Mouse (Mus musculus) cerebellum, adult 2 months (tissue): ENCODE data around the gene Adipoq. TPM values are rescaled to one million over a fixed set of nuclear protein-coding genes. Genes with fewer than 3 reads are reported as not detected.

Experiments used
- DNase-seq, 2 experiments: peaks; one replicate each; pipeline ENCODE4 v3.0.0; 2021
- H3K27ac ChIP-seq: fragments of 200-500 bp; 2 replicates; pipeline ENCODE4 v1.5.1; 2012; ENCODE audit warnings: low read length, control low read depth, inconsistent platforms; ENCODE audit not compliant: insufficient read depth
- H3K27me3 ChIP-seq: fragments of 200-500 bp; 2 replicates; pipeline ENCODE4 v1.6.1; 2012; ENCODE audit warnings: inconsistent platforms, mild to moderate bottlenecking, low read length, moderate library complexity; ENCODE audit not compliant: control insufficient read depth, insufficient read depth
- H3K4me1 ChIP-seq: fragments of 200-500 bp; 2 replicates; pipeline ENCODE4 v1.6.1; 2011; ENCODE audit warnings: low read length; ENCODE audit not compliant: control insufficient read depth, insufficient read depth
- H3K4me3 ChIP-seq: fragments of 200-500 bp; replicated peaks from 2 replicates; pipeline ENCODE3; 2011; ENCODE audit warnings: mild to moderate bottlenecking, low read depth, low read length, control low read depth; ENCODE audit not compliant: insufficient read depth
- CTCF ChIP-seq: fragments of 200-500 bp; IDR thresholded peaks from 2 replicates; pipeline ENCODE4 v1.5.1; 2011; ENCODE audit warnings: low read depth, mild to moderate bottlenecking, control low read depth, low read length, moderate library complexity, borderline replicate concordance; ENCODE audit not compliant: insufficient read depth
- POLR2A ChIP-seq: fragments of 200-500 bp; IDR thresholded peaks from 2 replicates; pipeline ENCODE4 v1.6.1; 2011; ENCODE audit warnings: low read length, control low read depth, borderline replicate concordance; ENCODE audit not compliant: insufficient read depth
- WGBS: fragments of 180-500 bp; shearing (Covaris S2); methylation state at CpG from one replicate; pipeline ENCODE4 v1.1.7; 2018; 5-methylcytosine and 5-hydroxymethylcytosine counted together
- polyA plus RNA-seq: library from polyadenylated mRNA; depleted of rRNA; stranded (reverse); fragments of >200 nt; gene quantifications from 2 replicates; pipeline ENCODE4 v1.2.3, GENCODE M21; 2012

The Adipoq gene
- polyA plus RNA-seq, 1 experiment, result 0.33 TPM

GRCm38 (mm10) chr16:23140911-23141310, 5.4 kb upstream of the Adipoq start:
- DNase-seq, result no peak
- Histone ChIP-seq H3K4me1 (no peaks in the 10 kb centered on the region), H3K27ac (no peak overlapping the region), H3K4me3 (no peak overlapping the region), H3K27me3 (no peaks in the 10 kb centered on the region)
- 97% methylated on average over 3 of the region's 3 CpGs for WGBS
- TF ChIP-seq CTCF, result no peak
- no peak for TF ChIP-seq POLR2A

GRCm38 (mm10) chr16:23144326-23144725, 2.0 kb upstream of the Adipoq start:
- TF ChIP-seq POLR2A (no peak), CTCF (no peak)
- H3K27ac ChIP-seq, result no peak overlapping the region
- H3K4me3 ChIP-seq, result no peak overlapping the region
- no peak for DNase-seq
- no peaks in the 10 kb centered on the region for H3K4me1 ChIP-seq
- no peaks in the 10 kb centered on the region for H3K27me3 ChIP-seq
- WGBS, result 86% methylated on average over 7 of the region's 7 CpGs

DNA sequence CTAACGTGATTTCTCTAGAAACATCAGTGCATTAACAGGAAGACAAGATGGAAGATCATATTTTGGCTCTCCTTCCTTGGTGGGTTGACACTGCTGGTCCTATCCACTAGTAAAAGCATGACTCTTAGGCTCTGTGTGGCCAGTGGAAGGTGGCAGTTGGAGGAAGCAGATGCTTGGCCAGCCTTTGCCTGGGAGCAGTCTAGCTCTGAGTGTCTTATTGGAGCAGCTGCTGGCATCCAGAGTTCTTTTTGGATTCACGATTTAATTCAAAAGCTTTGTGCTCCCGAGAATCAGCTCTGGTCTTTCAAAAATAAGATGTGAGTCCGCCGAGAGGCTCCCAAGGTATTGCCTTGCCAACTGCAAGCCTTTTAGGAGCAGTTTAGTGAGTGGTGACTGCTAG, 1.1 kb upstream of the Adipoq start:
- TF ChIP-seq POLR2A, result no peak
- no peak overlapping the region for H3K4me3 ChIP-seq
- H3K27me3 ChIP-seq, result no peaks in the 10 kb centered on the region
- WGBS, result 37% methylated on average over 5 of the region's 5 CpGs
- no peak overlapping the region for H3K27ac ChIP-seq
- no peaks in the 10 kb centered on the region for H3K4me1 ChIP-seq
- DNase-seq, result no peak

DNA sequence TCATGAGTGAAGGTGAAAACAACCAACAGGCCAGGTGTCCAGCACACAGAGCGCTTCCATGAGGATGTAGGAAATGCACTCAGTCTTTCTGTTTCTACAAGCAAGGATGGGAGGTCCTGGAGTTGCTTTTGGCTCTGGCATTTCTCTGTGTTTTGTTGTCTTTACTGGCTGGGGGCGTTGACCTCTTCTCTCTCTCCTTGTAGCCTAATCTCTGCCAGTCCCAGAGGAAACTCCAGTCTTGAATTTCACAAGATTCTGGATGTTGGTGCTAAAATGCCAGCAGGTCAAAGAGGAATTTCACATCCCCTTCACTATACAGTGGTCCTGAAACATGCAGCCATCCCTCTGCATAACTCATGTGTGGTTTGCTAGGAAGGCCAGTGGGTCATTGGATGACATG, 2.6 kb downstream of the Adipoq start:
- H3K4me1 ChIP-seq, result no peaks in the 10 kb centered on the region
- WGBS, result 92% methylated on average over 2 of the region's 2 CpGs
- no peak for DNase-seq
- no peak overlapping the region for H3K4me3 ChIP-seq
- TF ChIP-seq CTCF (no peak), POLR2A (no peak)
- H3K27me3 ChIP-seq, result no peaks in the 10 kb centered on the region
- H3K27ac ChIP-seq, result no peak overlapping the region

- 84% methylated on average over 8 of the region's 8 CpGs for WGBS
- H3K27me3 ChIP-seq, result no peaks in the 10 kb centered on the region
- no peaks in the 10 kb centered on the region for H3K4me1 ChIP-seq
- H3K4me3 ChIP-seq, result no peak overlapping the region
- H3K27ac ChIP-seq, result no peak overlapping the region
- no peak for TF ChIP-seq CTCF
- TF ChIP-seq POLR2A, result no peak
- DNase-seq, result no peak
Measured at GRCm38 (mm10) chr16:23149396-23149795, 3.1 kb downstream of the Adipoq start.

DNA sequence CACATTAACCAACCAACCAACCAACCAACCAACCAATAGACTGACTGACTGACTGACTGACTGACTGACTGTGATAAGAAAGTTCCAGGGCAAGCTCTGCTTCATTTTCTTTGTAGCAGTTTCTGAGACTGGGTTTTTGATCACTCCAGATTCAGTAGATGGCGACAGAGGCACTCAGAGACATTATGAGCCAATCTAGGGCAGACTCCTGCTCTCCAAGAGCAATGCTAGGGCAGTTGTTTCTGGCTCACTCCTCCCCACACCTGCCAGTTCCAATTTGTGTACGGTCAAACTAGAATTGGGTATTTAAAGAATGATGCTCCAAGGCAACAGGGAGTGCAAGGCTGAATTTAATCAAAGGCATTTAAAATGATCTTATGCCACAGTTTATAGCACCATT, 5.1 kb downstream of the Adipoq start:
- DNase-seq, result peak in 1 of 2 experiments; percentile 33

DNA sequence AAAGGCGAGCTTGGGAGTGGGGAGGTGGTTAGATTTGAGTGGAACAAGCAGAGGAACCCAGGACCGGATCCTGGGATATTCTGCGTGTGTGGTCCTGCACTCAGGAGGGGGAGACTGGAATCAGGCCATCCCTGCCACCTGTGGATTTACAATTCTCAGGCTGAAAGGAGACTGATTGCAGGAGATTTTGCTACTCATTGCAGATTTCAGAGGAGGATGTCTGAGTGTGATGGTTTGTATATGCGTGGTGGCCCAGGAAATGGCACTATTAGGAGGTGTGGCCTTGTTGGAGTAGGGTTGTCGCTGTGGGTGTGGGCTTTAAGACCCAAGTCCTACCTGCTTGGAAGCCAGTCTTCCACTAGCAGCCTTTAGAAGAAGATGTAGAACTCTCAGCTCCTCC, 7.9 kb downstream of the Adipoq start:
- no peak overlapping the region for H3K4me3 ChIP-seq
- H3K4me1 ChIP-seq, result no peaks in the 10 kb centered on the region
- no peak for TF ChIP-seq POLR2A
- TF ChIP-seq CTCF, result no peak
- no peaks in the 10 kb centered on the region for H3K27me3 ChIP-seq
- WGBS, result 57% methylated on average over 5 of the region's 5 CpGs
- no peak overlapping the region for H3K27ac ChIP-seq
- no peak for DNase-seq

More for the DNA sequence above, 5.1 kb downstream of the Adipoq start:
- peak; percentile 20; the same call in 1 of the 2 replicates for TF ChIP-seq CTCF
- TF ChIP-seq POLR2A, result no peak
- no peak overlapping the region for H3K27ac ChIP-seq
- H3K4me1 ChIP-seq, result no peaks in the 10 kb centered on the region
- H3K27me3 ChIP-seq, result no peaks in the 10 kb centered on the region
- WGBS, result 1% methylated on average over 2 of the region's 2 CpGs
- H3K4me3 ChIP-seq, result no peak overlapping the region

DNA sequence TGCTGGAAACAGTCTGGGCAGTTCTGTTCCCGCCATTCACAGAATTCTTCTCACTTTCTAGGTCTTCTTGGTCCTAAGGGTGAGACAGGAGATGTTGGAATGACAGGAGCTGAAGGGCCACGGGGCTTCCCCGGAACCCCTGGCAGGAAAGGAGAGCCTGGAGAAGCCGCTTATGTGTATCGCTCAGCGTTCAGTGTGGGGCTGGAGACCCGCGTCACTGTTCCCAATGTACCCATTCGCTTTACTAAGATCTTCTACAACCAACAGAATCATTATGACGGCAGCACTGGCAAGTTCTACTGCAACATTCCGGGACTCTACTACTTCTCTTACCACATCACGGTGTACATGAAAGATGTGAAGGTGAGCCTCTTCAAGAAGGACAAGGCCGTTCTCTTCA, 10.7 kb downstream of the Adipoq start:
- WGBS, result 93% methylated on average over 13 of the region's 13 CpGs
- Histone ChIP-seq H3K27ac (no peak overlapping the region), H3K4me1 (no peaks in the 10 kb centered on the region), H3K27me3 (no peaks in the 10 kb centered on the region), H3K4me3 (no peak overlapping the region)
- DNase-seq, result no peak
- TF ChIP-seq POLR2A (no peak), CTCF (no peak)

- Histone ChIP-seq H3K27me3 (no peaks in the 10 kb centered on the region), H3K27ac (no peak overlapping the region), H3K4me3 (no peak overlapping the region), H3K4me1 (no peaks in the 10 kb centered on the region)
- DNase-seq, result no peak
- TF ChIP-seq POLR2A, result no peak
- TF ChIP-seq CTCF, result no peak
- WGBS, result 89% methylated on average over 7 of the region's 7 CpGs
Measured at GRCm38 (mm10) chr16:23158292-23158691, 12.0 kb downstream of the Adipoq start.
